Mouse (Mus musculus) small intestine, adult 2 months (tissue): ENCODE measurements around the gene Doc2b.

ENCODE experiments used
- CTCF ChIP-seq: fragments of 200-500 bp; IDR thresholded peaks from 2 replicates; pipeline ENCODE4 v1.5.1; 2012; ENCODE audit warnings: low read depth, mild to moderate bottlenecking, control low read depth, inconsistent platforms, low read length, moderate library complexity, mixed read lengths; ENCODE audit not compliant: insufficient replicate concordance, insufficient read length; ENCODE audit errors: extremely low read depth
- POLR2A ChIP-seq: fragments of 200-500 bp; IDR thresholded peaks from 2 replicates; pipeline ENCODE4 v1.6.1; 2012; ENCODE audit warnings: low read depth, mild to moderate bottlenecking, control low read depth, inconsistent platforms, low read length, moderate library complexity

DNA sequence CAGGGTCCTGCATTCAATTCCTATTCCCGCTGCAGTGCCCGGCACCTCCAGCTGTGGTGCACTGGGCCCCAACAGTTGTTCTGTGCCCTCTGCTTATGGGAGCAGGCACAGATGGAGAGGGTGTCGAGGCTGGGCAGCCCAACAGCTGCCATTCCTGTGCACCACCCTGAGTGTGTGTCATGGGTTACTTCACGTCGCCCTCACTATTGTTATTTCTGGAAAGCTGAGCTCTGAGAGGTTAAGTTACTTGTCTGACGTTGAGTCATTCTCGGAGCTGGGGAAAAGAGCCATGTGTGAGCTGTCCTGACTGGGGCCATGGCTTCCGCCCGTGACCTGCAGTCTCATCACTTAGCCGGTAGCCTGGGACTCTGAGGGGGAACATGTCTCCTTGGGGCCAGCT lies 17.2 kb upstream of the Doc2b start:
- TF ChIP-seq POLR2A (no peak), CTCF (no peak)
